Mouse (Mus musculus) ES-E14 (cell line): Measurements from ENCODE around the gene Nelfb.

Experiments used
- MAFK ChIP-seq: IDR thresholded peaks from 2 replicates; pipeline ENCODE4 v1.6.1; 2014; ENCODE audit warnings: mild to moderate bottlenecking, low read depth, low read length, inconsistent platforms; ENCODE audit not compliant: insufficient read depth
- ZNF384 ChIP-seq: IDR thresholded peaks from 2 replicates; pipeline ENCODE4 v1.6.1; 2012; ENCODE audit warnings: low read depth, low read length, inconsistent platforms

GRCm38 (mm10) chr2:25237522-25237921, 26.2 kb upstream of the Nelfb start:
- TF ChIP-seq ZNF384 = no peak
- no peak for TF ChIP-seq MAFK
